Mouse (Mus musculus): Measurements from ENCODE around the gene Rpl41. TPM values are rescaled to one million over a fixed set of nuclear protein-coding genes. Genes with fewer than 3 reads are reported as not detected.

Rpl41 gene
- total RNA-seq (2021): 1,000 to 10,000 TPM; 1,645 to 1,937 TPM
- long read RNA-seq, experiment 1, transcript Rpl41-201 (4 exons, 582 nt): major isoform, 413 of 456 reads
- long read RNA-seq, experiment 1, transcript Rpl41-203 (4 exons, 437 nt): minor isoform, 8 of 456 reads
- long read RNA-seq, experiment 1, transcript Rpl41-206 (3 exons, 544 nt): minor isoform, 28 of 456 reads
- long read RNA-seq, experiment 1, partial matches to known transcripts: 6 of 456 reads
- long read RNA-seq, experiment 1, other reads (novel, unspliced or antisense): 1 of 456 reads
- long read RNA-seq, experiment 2, transcript Rpl41-206 (3 exons, 544 nt): minor isoform, 31 of 500 reads
- long read RNA-seq, experiment 2, transcript Rpl41-201 (4 exons, 582 nt): major isoform, 446 of 500 reads
- long read RNA-seq, experiment 2, transcript Rpl41-203 (4 exons, 437 nt): minor isoform, 9 of 500 reads
- long read RNA-seq, experiment 2, partial matches to known transcripts: 1 of 500 reads
- long read RNA-seq, experiment 2, other reads (novel, unspliced or antisense): 11 of 500 reads

DNA sequence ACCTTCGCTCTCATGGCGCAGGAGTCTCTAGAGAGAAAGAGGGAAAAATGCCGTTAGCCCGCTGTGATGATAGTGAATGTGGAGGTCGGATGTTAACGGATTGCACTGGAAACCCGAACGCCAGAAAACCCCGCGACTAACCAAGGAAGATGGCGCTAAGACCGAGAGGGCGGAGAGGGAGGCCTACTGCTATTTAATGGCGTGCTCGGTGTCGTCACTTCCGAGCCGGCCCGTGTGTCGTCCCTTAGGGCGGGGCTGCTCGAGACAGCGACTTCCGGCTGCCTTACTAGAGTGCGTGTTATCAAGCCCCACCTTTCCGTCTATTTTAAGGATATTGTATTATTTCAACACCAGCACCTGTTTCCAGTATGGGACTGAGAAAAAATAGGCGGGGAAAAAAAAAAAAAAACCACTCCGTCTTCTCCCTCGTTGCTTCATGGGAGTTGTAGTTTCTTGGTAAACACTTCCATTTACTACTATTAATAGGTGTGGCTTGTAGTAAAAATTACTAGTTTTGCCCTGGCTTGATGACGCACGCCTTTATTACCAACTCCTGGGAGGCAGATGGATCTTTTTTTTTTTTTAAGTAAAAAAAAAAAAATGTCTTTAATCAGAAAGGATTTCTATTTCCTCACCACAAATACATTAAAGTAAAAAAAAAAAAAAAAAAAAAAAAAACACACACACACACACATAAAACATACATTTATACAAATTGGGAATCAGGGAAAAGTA is at the start of gene Rpl41:
Gene Rpl41, minus strand, starts transcription at position 359 of the 735 bp plus-strand sequence.
- DNase-seq: peak; percentile 92 to 95
- intact Hi-C loops (cut with DNase I): loop anchor here (5.0 kb wide), 1 partner anchor 63 kb away; no protein-coding TSS in a partner anchor

- DNase-seq: no peak
- intact Hi-C loops (cut with DNase I): no loop called here
These were observed 49.4 kb upstream of the Rpl41 start for GRCm38 (mm10) chr10:128598476-128598875.

GRCm38 (mm10) chr10:128592797-128593196 is 43.7 kb upstream of the Rpl41 start:
- no peak for DNase-seq
- intact Hi-C loops (cut with DNase I): no loop called here

- no peak for DNase-seq
- intact Hi-C loops (cut with DNase I): no loop called here
These were observed 42.3 kb upstream of the Rpl41 start for GRCm38 (mm10) chr10:128591436-128591835.

GRCm38 (mm10) chr10:128590193-128590690 is 41.1 kb upstream of the Rpl41 start:
- DNase-seq: peak; percentile 70 to 71
- intact Hi-C loops (cut with DNase I): no loop called here

- DNase-seq: peak; percentile 33 to 39
- intact Hi-C loops (cut with DNase I): no loop called here
These were observed 40.5 kb upstream of the Rpl41 start, which contains the start of gene Erbb3 for GRCm38 (mm10) chr10:128589464-128590192. Erbb3 (minus strand) TSS chr10:128589652.

GRCm38 (mm10) chr10:128588775-128589463 is 39.8 kb upstream of the Rpl41 start:
- no peak for DNase-seq
- intact Hi-C loops (cut with DNase I): no loop called here

DNA sequence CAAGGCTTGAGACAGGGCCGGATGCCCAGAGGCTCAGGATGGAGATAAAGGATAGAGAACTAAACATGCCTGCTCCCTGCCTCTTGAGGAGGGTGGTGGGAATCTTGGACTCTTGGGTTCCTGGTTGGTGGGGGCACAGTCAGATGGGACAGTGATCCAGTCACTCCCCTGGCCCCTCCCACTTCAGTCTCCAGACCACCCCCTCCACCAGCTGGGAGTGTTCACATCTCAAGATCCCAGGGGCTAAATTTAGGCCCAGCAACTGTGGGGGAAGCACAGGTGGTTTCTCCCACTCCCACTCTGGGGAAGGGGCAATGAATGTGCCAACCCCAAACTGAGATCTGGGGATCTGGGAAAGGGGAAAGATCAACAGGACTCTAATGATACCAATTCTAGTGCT is 39.0 kb upstream of the Rpl41 start:
- no peak for DNase-seq
- intact Hi-C loops (cut with DNase I): no loop called here

DNA sequence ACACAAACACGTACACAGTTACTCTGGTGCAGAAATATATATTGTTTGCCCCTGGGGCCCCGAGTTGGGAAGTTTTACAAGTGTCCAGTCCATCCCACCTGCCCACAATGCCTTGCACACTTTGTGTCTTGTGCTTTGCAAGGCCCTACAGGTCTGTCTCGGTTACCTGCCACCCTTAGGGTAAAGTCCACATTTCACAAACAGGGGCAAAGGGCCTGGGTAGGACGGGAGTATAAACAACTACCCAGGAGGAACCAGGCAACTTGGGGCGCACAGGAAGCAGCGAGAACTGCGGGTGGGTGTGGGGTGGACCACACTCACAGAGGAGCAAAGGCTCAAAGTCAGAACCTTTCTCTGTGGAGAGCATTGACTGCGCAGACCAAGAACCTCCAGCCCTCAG is 38.6 kb upstream of the Rpl41 start:
- intact Hi-C loops (cut with DNase I): no loop called here
- no peak for DNase-seq

DNA sequence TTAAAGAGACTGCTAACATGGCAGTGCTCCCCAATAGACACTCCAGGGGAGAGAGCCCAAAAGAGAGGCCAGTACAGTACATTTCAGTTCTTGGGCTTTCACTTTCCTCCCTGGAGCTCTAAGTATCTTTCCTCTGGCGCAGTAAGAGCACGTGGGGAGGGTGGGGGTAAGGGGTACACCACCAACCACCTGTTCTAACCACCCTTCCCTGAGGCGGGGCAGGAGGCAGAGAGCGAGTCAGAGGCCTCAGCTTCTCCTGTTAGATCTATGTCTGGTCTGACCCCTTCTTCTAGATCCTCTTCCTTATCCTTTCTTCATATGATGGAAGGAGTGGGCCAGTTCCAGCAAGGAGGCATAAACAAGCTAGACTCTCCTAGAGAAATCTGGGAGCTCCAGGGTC is 38.0 kb upstream of the Rpl41 start:
- intact Hi-C loops (cut with DNase I): no loop called here

DNA sequence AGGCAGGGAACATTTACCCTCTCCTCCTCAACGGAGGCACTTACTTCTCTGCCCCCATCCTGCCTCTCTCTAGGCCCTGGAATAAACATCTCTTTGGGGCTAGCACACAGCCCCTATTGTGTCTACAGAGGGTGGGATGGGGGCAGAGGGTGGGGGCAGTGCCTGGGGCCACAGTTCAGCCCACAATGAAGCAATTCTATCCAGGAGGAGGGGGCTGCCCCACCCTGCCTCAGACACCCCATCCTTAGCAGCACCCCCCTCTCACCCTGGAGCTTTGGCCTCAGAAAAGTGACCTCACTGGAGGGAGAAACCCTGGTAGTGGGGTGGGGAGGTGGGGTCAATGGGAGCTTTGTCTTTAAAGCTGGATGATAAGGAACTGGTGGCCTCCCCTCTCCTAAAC is 37.4 kb upstream of the Rpl41 start:
- intact Hi-C loops (cut with DNase I): no loop called here
- no peak for DNase-seq

More for the DNA sequence above, 38.0 kb upstream of the Rpl41 start:
- DNase-seq: no peak

GRCm38 (mm10) chr10:128584386-128584785 is 35.3 kb upstream of the Rpl41 start:
- no peak for DNase-seq
- intact Hi-C loops (cut with DNase I): no loop called here

GRCm38 (mm10) chr10:128583644-128584043 is 34.5 kb upstream of the Rpl41 start:
- intact Hi-C loops (cut with DNase I): no loop called here

DNA sequence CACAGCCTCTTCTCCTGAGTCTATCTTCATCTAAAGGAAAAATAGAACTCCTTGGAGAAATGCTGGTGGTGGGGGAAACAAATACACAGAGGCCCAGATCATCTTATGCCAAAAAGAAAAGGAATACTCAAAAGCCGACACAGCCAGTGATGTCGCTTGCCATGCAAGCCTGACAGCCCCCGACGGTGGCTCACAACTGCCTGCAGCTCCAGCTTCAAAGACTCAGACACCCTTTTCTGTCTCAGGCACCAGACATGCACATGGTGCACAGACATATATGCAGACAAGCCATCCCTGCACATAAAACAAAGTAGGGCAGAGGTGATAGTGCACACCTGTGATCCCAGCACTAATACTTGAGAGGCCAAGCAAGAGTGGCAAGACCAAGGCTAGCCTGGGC is 30.6 kb upstream of the Rpl41 start:
- intact Hi-C loops (cut with DNase I): no loop called here
- DNase-seq: no peak

More at GRCm38 (mm10) chr10:128583644-128584043, 34.5 kb upstream of the Rpl41 start:
- peak; percentile 47 to 68 for DNase-seq

DNA sequence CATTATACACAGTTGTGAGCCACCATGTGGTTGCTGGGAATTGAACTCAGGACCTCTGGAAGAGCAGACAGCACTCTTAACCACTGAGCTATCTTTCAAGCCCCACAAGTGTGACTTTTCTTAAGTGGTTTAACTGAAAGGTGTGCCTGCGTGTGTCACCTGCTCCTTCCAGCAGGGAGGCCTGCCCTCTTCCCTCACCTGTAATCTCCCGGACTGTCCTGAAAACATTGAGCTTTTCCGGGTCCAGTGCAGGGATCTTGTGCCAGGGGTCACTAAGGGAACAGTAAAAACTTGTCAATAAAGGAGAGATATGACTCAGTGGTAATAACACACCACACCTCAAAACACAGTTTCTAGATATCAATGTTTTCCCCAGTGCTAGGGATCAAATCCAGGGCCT is 30.2 kb upstream of the Rpl41 start:
- intact Hi-C loops (cut with DNase I): no loop called here
- DNase-seq: no peak

- intact Hi-C loops (cut with DNase I): no loop called here
- DNase-seq: no peak
These were observed 29.2 kb upstream of the Rpl41 start for GRCm38 (mm10) chr10:128578330-128578729.

- intact Hi-C loops (cut with DNase I): no loop called here
- DNase-seq: no peak
These were observed 26.0 kb upstream of the Rpl41 start for GRCm38 (mm10) chr10:128575063-128575462.

DNA sequence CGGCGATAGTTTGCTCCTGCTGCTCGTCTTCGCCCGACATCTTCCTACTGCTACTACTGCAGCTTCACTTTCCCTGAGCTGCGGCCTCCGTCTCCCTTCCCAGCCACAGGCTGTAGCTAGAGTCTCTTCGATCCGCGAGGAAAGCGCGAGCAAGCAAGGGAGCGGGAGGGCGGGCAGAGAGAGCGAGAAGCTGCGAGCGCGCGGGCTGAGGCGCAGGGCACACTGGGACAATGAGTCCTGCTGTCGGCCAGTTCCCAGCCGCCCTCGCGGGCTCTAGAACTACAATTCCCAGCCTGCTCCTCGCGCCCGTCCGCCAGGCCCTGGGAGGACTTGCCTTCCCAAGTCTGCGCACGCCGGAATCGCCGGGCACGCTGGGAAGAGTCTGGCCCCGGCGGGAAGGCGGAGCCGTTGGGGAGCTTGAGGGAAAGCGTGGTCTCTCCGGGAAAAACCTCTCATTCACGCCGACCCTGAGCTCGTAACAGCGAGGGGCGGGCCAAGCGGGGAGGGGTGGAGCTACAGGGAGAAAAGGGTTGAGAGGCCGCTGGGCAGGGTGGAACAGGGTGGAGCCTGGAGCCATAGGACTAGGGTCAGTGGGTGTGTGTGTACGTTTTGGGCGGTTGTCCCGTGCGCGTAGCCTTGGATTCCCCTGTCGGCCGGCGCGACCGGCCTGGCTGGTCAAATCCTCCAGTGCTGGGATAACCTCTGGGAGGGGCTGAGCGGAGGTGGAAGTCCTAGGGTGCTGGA is 16.9 kb upstream of the Rpl41 start, which contains the start of gene Pa2g4:
Gene Pa2g4, minus strand, starts transcription at position 200 of the 744 bp plus-strand sequence.
- peak; percentile 98 for DNase-seq
- intact Hi-C loops (cut with DNase I): loop anchor here (2.0 to 5.0 kb wide), 3 partner anchors 15 to 106 kb away; partner anchors contain the start of gene Suox

Data from heart, postnatal 14 days (tissue).